Mouse (Mus musculus): Measurements from ENCODE around the gene Gm21775.
"Not testable (repeated sequence)": the region's sequence is repeated elsewhere in the genome, so short reads cannot be mapped to it uniquely, and the experiment has no call there.

The Gm21775 gene

GRCm38 (mm10) chrY:10553153-10553552 is at the start of gene Gm21775:
Gene Gm21775, plus strand, starts transcription at chrY:10553453.
- DNase-seq (ENCODE audit: low spot score), result not testable (repeated sequence)

- DNase-seq (ENCODE audit: low spot score), result not testable (repeated sequence)
Observed at GRCm38 (mm10) chrY:10535942-10536341, 17.3 kb upstream of the Gm21775 start, which contains the start of gene Gm20737. Gene Gm20737, minus strand, starts transcription at chrY:10536042.
